Mouse (Mus musculus): Measurements from ENCODE around the gene Ngp. TPM values are rescaled to one million over a fixed set of nuclear protein-coding genes. Genes with fewer than 3 reads are reported as not detected.
"Not testable (repeated sequence)": the region's sequence is repeated elsewhere in the genome, so short reads cannot be mapped to it uniquely, and the experiment has no call there.

Gene Ngp
- total RNA-seq (2015; ENCODE audit: low replicate concordance) (3,384 and 3,702 TPM in 2 replicates), total RNA-seq (2017; ENCODE audit: low replicate concordance) (855 and 1,251 TPM in 2 replicates)

DNA sequence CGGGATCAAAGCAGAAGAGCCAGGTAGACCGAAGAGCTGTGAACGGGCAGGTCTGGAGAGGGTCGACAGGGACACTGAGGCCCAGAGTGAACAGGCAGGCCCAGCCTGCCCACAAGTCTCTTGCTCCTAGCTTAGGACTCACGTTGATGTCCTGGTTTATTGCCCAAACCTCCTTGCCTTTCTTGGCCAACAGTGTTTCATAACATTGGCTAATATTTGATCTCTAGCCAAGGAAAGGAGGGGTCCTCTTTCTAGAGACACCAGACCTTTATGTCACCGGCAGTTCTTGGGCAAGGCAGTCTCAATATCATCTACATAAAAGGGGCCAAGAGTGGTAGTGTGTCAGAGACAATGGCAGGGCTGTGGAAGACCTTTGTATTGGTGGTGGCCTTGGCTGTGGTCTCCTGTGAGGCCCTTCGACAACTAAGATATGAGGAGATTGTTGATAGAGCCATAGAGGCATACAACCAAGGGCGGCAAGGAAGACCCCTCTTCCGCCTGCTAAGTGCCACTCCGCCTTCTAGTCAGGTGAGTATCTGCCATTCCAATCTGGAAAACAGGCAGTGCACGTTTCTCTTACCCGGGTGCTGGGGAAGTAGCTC, at the start of gene Ngp:
Ngp (plus strand) TSS at position 237 of the 602 bp plus-strand sequence.
- no peak for ATAC-seq (replicated peaks; ENCODE audit: low FRiP score, poor library complexity, severe bottlenecking)

- no peak for ATAC-seq (replicated peaks; ENCODE audit: low FRiP score, poor library complexity, severe bottlenecking)
Measured at GRCm38 (mm10) chr9:110369860-110370259, 49.7 kb upstream of the Ngp start.

DNA sequence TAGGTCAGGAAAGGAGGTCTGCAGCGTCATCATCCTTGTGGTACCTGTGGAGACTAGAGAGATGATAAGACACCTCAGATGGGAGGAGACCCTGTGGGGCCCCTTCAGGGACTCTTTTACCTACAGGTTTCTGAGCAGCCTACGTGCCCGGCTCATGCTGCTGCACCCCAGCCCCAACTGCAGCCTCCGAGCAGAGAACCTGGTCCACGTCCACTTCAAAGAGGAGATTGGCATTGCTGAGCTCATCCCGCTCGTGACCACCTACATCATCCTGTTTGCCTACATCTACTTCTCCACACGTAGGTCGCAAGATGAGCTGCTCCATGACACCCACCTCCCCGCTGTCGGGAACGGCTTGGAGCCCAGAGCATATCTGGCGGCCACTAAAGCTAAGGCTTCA, 45.7 kb upstream of the Ngp start:
- no peak for ATAC-seq (replicated peaks; ENCODE audit: low FRiP score, poor library complexity, severe bottlenecking)

DNA sequence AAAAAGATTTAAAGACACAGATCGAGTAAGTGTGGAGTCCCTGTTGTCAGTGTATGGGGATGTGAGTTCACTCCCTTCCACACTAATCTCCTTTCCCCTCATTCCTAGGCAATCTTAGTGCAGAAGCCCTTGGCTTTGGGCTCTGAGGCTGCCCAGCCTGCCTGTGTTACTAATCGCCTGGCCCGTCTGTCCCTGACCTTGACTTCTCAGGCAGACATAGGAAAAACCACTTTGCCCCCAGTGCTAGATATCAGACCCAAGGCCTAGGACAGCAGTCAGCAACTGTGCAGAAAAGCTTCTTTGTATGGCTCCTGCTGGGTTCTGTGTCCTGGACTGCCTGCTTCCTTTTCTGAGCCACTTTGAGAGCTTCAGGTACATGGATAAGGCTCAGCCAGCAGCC, 43.9 kb upstream of the Ngp start:
- no peak for ATAC-seq (replicated peaks; ENCODE audit: low FRiP score, poor library complexity, severe bottlenecking)

GRCm38 (mm10) chr9:110377655-110378054, 41.9 kb upstream of the Ngp start:
- not testable (repeated sequence) for ATAC-seq (replicated peaks; ENCODE audit: low FRiP score, poor library complexity, severe bottlenecking)

GRCm38 (mm10) chr9:110379361-110379760, 40.2 kb upstream of the Ngp start:
- ATAC-seq (replicated peaks; ENCODE audit: low FRiP score, poor library complexity, severe bottlenecking), result no peak

- ATAC-seq (replicated peaks; ENCODE audit: low FRiP score, poor library complexity, severe bottlenecking), result no peak
Measured at GRCm38 (mm10) chr9:110380662-110381061, 38.9 kb upstream of the Ngp start.

GRCm38 (mm10) chr9:110381292-110381691, 38.3 kb upstream of the Ngp start:
- ATAC-seq (replicated peaks; ENCODE audit: low FRiP score, poor library complexity, severe bottlenecking), result no peak

- ATAC-seq (replicated peaks; ENCODE audit: low FRiP score, poor library complexity, severe bottlenecking), result no peak
Measured at GRCm38 (mm10) chr9:110384369-110384929, 35.1 kb upstream of the Ngp start.

DNA sequence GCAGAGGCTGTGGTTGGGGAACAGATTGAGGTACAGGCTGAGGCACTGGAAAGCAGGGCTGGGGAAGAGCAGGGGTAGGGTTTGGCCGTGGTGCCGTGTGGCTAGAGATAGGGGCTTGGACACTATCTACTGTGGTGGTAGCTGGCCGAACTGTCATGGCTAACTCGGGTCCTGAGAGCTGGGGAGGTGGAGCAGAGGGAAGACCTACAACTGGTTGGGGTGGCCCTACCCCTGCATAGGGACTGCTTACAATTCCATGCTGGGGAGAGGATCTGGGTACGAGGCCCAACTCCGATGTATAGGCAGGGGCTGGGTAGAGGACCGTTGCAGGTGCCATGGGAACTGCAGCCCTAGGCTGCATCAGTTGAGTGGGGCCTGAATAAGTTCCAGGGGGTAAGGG, 31.5 kb upstream of the Ngp start:
- no peak for ATAC-seq (replicated peaks; ENCODE audit: low FRiP score, poor library complexity, severe bottlenecking)

- no peak for ATAC-seq (replicated peaks; ENCODE audit: low FRiP score, poor library complexity, severe bottlenecking)
Measured at GRCm38 (mm10) chr9:110390843-110391242, 28.7 kb upstream of the Ngp start.

DNA sequence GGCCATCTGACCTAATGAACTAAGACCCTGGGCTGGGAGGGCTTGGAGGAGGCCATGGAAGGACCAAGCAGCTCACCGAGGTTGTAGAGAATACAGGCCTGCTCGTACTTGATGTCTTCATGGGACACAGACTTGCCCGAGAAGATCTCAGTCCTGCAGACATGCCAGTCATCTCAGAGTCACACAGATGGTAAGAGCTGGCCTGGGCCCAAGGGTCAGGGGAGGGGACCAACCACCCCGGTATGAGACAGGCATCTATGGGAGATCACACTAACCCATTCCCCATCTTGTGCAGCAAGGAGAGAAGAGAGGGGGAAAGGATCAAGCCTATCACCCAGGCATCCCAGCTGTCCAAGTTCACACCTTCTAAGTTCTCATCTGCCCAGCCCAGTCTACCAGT, 26.3 kb upstream of the Ngp start:
- ATAC-seq (replicated peaks; ENCODE audit: low FRiP score, poor library complexity, severe bottlenecking), result no peak

DNA sequence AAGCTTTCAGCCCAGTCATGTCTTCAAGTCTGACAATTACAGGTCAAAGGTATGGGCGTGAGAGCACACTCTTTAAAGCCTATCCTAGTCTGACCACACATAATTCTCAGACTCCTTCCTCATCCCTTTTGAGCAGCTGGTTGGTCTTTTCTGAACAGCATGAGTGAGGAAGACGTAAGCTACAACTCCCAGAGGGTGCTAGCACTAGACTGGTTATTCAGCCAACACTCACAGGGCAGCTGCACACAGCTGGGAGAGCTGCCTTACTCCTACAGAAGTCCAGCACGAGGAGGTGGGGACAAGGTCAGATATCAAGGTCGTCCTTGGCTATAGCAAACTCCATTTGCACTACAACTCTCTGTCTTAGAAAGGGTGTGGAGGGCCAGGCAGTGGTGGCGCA, 18.9 kb upstream of the Ngp start:
- ATAC-seq (replicated peaks; ENCODE audit: low FRiP score, poor library complexity, severe bottlenecking), result no peak

DNA sequence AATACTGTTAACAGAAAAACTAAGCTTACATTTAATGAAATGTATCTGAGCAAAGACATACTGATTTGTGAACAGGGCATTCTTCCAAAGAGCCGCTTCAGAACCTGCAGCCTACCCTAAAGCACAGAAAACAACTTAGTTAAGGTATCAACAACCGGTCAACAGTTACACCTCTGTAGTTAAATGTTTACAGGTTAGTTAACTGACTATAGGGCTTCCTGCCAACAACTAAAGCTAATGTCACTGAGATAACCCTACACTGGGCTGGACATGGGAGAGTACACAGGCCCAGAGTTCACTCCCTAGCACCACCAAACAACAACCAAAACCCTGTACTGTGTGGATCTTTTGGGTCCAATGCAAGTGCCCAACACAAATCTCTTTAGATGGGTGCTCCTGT, 16.8 kb upstream of the Ngp start:
- no peak for ATAC-seq (replicated peaks; ENCODE audit: low FRiP score, poor library complexity, severe bottlenecking)

GRCm38 (mm10) chr9:110403240-110403639, 16.3 kb upstream of the Ngp start:
- not testable (repeated sequence) for ATAC-seq (replicated peaks; ENCODE audit: low FRiP score, poor library complexity, severe bottlenecking)

GRCm38 (mm10) chr9:110407311-110408098, 12.0 kb upstream of the Ngp start:
- ATAC-seq (replicated peaks; ENCODE audit: low FRiP score, poor library complexity, severe bottlenecking), result peak; percentile 39

GRCm38 (mm10) chr9:110408099-110408773, 11.3 kb upstream of the Ngp start, which contains the start of gene Ptpn23:
Ptpn23 (minus strand) TSS chr9:110408213.
- peak; percentile 99 for ATAC-seq (replicated peaks; ENCODE audit: low FRiP score, poor library complexity, severe bottlenecking)

DNA sequence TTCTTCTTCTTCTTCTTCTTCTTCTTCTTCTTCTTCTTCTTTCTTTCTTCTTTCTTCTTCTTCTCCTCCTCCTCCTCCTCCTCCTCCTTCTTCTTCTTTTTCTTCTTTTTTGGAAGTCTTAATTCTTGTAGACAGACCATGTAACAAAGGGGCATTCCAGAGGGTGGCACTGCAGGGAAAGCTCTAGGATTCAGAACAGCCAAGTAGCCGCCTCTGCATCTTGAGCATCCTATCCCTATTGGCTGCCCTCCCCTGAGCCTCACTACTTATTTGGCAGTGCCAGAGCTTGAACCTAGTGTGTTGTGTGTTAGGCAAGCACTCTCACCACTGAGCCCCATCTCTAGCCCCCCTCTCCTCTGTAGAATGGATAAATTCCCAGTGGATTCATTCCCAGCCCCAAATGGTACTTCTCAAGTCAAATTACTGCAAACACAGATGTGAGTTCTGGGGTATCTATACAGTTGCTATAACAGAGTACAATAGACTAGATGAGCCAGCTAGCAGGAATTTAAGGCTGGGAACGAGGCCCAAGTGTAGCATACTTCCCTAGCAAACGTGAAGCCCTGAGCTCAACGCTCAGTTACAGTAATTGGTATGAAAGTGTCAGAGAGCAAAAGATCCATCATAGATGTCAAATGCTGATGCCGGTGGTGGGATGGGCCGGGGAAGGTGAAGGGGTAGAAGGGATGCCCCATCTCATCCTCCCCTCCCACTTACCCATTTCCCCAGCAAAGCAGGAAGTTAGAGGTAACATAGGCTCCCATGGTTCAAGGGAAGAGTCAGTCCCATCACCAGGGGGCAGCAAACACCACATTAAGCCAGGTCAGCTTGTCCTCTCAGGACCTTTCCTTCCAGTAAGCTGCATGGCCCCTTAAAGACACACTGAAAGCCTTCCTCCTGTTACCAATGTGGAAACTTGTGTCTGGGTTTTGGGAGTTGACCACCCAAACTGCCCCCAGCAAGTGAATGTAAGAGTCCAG, 8.3 kb upstream of the Ngp start:
- 0 out of 2 replicates have a peak, but pooled peaks have one; percentile 30 for ATAC-seq (replicated peaks; ENCODE audit: low FRiP score, poor library complexity, severe bottlenecking)

GRCm38 (mm10) chr9:110412926-110413325, 6.6 kb upstream of the Ngp start:
- ATAC-seq (replicated peaks; ENCODE audit: low FRiP score, poor library complexity, severe bottlenecking), result no peak

Data from erythroid progenitor cell, adult 5-6 weeks (primary cell).